Mouse (Mus musculus): ENCODE measurements around the gene Osgin1. TPM values are rescaled to one million over a fixed set of nuclear protein-coding genes. Genes with fewer than 3 reads are reported as not detected.
A peak's percentile ranks its signal among the peaks of the same experiment; 100 is the strongest.

The Osgin1 gene
- total RNA-seq, 2 experiments from 2014 or later, result 9.3 to 13.9 TPM

- no peak for DNase-seq (ENCODE audit: low spot score)
Observed at GRCm38 (mm10) chr8:119440952-119441270, 7.0 kb downstream of the Osgin1 start.

GRCm38 (mm10) chr8:119442013-119442412 is 8.1 kb downstream of the Osgin1 start:
- DNase-seq (ENCODE audit: low spot score), result no peak

- DNase-seq (ENCODE audit: low spot score), result no peak
Observed at GRCm38 (mm10) chr8:119442970-119443369, 9.0 kb downstream of the Osgin1 start.

- peak; percentile 68 for DNase-seq (ENCODE audit: low spot score)
Observed at GRCm38 (mm10) chr8:119446211-119446989, 12.5 kb downstream of the Osgin1 start, which contains the start of gene Necab2. Gene Necab2 (plus strand): TSS chr8:119446719.

GRCm38 (mm10) chr8:119446990-119447780 is 13.3 kb downstream of the Osgin1 start:
- DNase-seq (ENCODE audit: low spot score), result no peak

- no peak for DNase-seq (ENCODE audit: low spot score)
Observed at GRCm38 (mm10) chr8:119447781-119448170, 13.9 kb downstream of the Osgin1 start.

- DNase-seq (ENCODE audit: low spot score), result no peak
Observed at GRCm38 (mm10) chr8:119449627-119450026, 15.7 kb downstream of the Osgin1 start.

- DNase-seq (ENCODE audit: low spot score), result no peak
Observed at GRCm38 (mm10) chr8:119451131-119451530, 17.2 kb downstream of the Osgin1 start.

GRCm38 (mm10) chr8:119452919-119453318 is 19.0 kb downstream of the Osgin1 start:
- DNase-seq (ENCODE audit: low spot score), result no peak

- DNase-seq (ENCODE audit: low spot score), result no peak
Observed at GRCm38 (mm10) chr8:119456045-119456444, 22.1 kb downstream of the Osgin1 start.

- no peak for DNase-seq (ENCODE audit: low spot score)
Observed at GRCm38 (mm10) chr8:119459724-119460123, 25.8 kb downstream of the Osgin1 start.

- DNase-seq (ENCODE audit: low spot score), result no peak
Observed at GRCm38 (mm10) chr8:119461356-119461755, 27.4 kb downstream of the Osgin1 start.

- no peak for DNase-seq (ENCODE audit: low spot score)
Observed at GRCm38 (mm10) chr8:119463709-119464108, 29.8 kb downstream of the Osgin1 start.

GRCm38 (mm10) chr8:119466105-119466504 is 32.2 kb downstream of the Osgin1 start:
- no peak for DNase-seq (ENCODE audit: low spot score)

GRCm38 (mm10) chr8:119466794-119467193 is 32.9 kb downstream of the Osgin1 start:
- no peak for DNase-seq (ENCODE audit: low spot score)

GRCm38 (mm10) chr8:119468091-119468490 is 34.2 kb downstream of the Osgin1 start:
- DNase-seq (ENCODE audit: low spot score), result no peak

GRCm38 (mm10) chr8:119478684-119479083 is 44.8 kb downstream of the Osgin1 start:
- DNase-seq (ENCODE audit: low spot score), result no peak

GRCm38 (mm10) chr8:119484145-119484896 is 50.4 kb downstream of the Osgin1 start:
- DNase-seq (ENCODE audit: low spot score), result no peak

GRCm38 (mm10) chr8:119487093-119487492 is 53.2 kb downstream of the Osgin1 start:
- no peak for DNase-seq (ENCODE audit: low spot score)
